Mouse (Mus musculus): ENCODE data around the gene Bcl2l2.

- peak; percentile 98 for TF ChIP-seq CTCF (conservative IDR thresholded peaks at IDR 0.05; ENCODE audit: low read length)
- no peak for TF ChIP-seq POU5F1 (IDR thresholded peaks at IDR 0.05; ENCODE audit: borderline replicate concordance, low read length)
- no peak for TF ChIP-seq NANOG (IDR thresholded peaks at IDR 0.05; ENCODE audit: borderline replicate concordance, low read length)
These were observed 16.2 kb upstream of the Bcl2l2 start for GRCm38 (mm10) chr14:54866936-54867335.

All from E14TG2a.4 (cell line).